Mouse (Mus musculus) midbrain, embryonic 10.5 days (tissue): ENCODE data around the gene Als2cr12. TPM values are rescaled to one million over a fixed set of nuclear protein-coding genes. Genes with fewer than 3 reads are reported as not detected.
"Not testable (repeated sequence)": the region's sequence is repeated elsewhere in the genome, so short reads cannot be mapped to it uniquely, and the experiment has no call there.

ENCODE experiments used
- DNase-seq: peaks from one replicate; pipeline ENCODE4 v3.0.0-alpha.2; 2017; ENCODE audit warnings: low spot score
- H3K27ac ChIP-seq: fragments of 300-500 bp; sonication (generic); replicated peaks from 2 replicates; pipeline ENCODE4 v1.5.1; 2016; ENCODE audit warnings: mild to moderate bottlenecking
- H3K27me3 ChIP-seq: fragments of 300-500 bp; sonication (generic); 2 replicates; pipeline ENCODE4 v1.6.1; 2016; ENCODE audit warnings: low read depth, mild to moderate bottlenecking; ENCODE audit not compliant: poor library complexity, severe bottlenecking
- H3K36me3 ChIP-seq: fragments of 300-500 bp; sonication (generic); 2 replicates; pipeline ENCODE4 v1.6.1; 2016; ENCODE audit warnings: mild to moderate bottlenecking, moderate library complexity
- H3K4me1 ChIP-seq: fragments of 300-500 bp; sonication (generic); 2 replicates; pipeline ENCODE4 v1.6.1; 2016
- H3K4me3 ChIP-seq: fragments of 300-500 bp; sonication (generic); 2 replicates; pipeline ENCODE4 v1.5.1; 2016; ENCODE audit warnings: mild to moderate bottlenecking, moderate library complexity
- H3K9me3 ChIP-seq: fragments of 300-500 bp; sonication (generic); replicated peaks from 2 replicates; pipeline ENCODE4 v1.6.1; 2016; ENCODE audit warnings: mild to moderate bottlenecking
- WGBS: fragments of 180-500 bp; shearing (Covaris S2); methylation state at CpG from one replicate; pipeline ENCODE4 v1.1.7; 2016; 5-methylcytosine and 5-hydroxymethylcytosine counted together
- polyA plus RNA-seq: library from polyadenylated mRNA; unstranded; fragments of >200 nt; fragmentation: Nextera tagmentation; extraction: Ambion mirVana; gene quantifications from 2 replicates; pipeline ENCODE4 v1.2.1, GENCODE M21; 2016

Als2cr12 gene
- polyA plus RNA-seq, 1 experiment from 2014 or later = not detected

GRCm38 (mm10) chr1:58610611-58611010 lies 85.2 kb downstream of the Als2cr12 start:
- Histone ChIP-seq H3K27me3 (no peaks in the 10 kb centered on the region), H3K4me3 (no peak overlapping the region), H3K9me3 (peaks cover 13% of the 10 kb centered on the region), H3K36me3 (no peaks in the 10 kb centered on the region), H3K4me1 (no peaks in the 10 kb centered on the region), H3K27ac (no peak overlapping the region)
- DNase-seq = no peak
- 53% methylated on average over 1 of the region's 1 CpGs for WGBS

DNA sequence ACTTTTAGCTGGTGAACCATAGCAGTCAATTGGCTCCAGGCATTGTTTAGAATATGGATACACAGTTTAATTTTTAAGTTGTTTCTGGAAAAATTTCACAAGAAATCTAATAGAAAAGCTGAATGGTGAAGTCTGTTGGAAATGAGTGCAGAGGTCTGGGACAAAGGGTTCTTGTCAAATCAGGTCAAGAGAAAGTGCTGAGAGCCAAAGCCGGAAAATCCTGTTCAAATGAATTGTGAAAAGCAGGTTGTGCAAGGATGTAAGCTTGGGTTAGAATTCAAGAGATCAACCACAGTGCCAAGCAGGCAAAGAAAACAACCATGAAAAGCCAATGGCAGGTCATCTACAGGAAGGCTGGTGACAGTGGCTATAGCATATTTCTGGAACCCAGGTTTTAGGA lies 85.6 kb downstream of the Als2cr12 start:
- Histone ChIP-seq H3K4me3 (no peak overlapping the region), H3K4me1 (no peaks in the 10 kb centered on the region), H3K9me3 (peaks cover 13% of the 10 kb centered on the region), H3K36me3 (no peaks in the 10 kb centered on the region), H3K27ac (no peak overlapping the region), H3K27me3 (no peaks in the 10 kb centered on the region)
- WGBS = 86% methylated on average over 1 of the region's 1 CpGs
- no peak for DNase-seq

DNA sequence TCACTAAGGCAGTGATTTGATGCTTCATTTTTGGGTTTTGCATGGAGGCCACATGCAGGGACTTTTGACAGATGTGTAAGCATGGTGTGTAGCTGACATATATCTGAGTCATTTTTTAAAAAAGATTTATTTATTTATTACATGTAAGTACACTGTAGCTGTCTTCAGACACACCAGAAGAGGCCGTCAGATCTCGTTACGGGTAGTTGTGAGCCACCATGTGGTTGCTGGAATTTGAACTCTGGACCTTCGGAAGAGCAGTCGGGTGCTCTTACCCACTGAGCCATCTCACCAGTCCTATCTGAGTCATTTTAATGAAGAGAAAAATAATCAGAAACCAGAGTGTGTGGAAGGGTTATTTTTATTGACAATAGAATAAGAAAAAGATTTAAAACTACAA lies 86.2 kb downstream of the Als2cr12 start:
- not testable (repeated sequence) for H3K27ac ChIP-seq, H3K4me3 ChIP-seq, H3K4me1 ChIP-seq, DNase-seq, H3K36me3 ChIP-seq, H3K27me3 ChIP-seq
- H3K9me3 ChIP-seq = peaks cover 13% of the 10 kb centered on the region
- WGBS = 92% methylated on average over 5 of the region's 5 CpGs

DNA sequence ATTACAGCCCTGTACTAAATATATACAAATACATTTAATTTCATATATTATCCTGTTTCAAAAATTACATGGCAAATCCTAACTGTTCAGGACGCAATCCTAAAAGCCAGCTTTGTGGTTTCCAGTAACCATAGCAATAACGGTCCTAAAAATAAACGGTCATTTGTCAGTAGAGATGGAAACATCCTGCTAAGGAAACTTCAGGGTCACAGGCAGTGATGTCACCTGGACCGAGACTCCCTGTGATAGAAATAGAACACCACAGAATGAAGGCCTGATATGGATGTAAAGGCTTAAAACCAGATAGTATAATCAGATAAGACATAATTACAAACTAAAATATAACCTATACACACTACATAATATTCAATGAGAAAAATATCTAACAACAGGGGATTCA lies 92.1 kb downstream of the Als2cr12 start:
- H3K27me3 ChIP-seq = no peaks in the 10 kb centered on the region
- no peak overlapping the region for H3K27ac ChIP-seq
- no peak for DNase-seq
- H3K4me3 ChIP-seq = no peak overlapping the region
- H3K4me1 ChIP-seq = no peaks in the 10 kb centered on the region
- no peaks in the 10 kb centered on the region for H3K36me3 ChIP-seq
- 84% methylated on average over 4 of the region's 4 CpGs for WGBS
- H3K9me3 ChIP-seq = peaks cover 12% of the 10 kb centered on the region

DNA sequence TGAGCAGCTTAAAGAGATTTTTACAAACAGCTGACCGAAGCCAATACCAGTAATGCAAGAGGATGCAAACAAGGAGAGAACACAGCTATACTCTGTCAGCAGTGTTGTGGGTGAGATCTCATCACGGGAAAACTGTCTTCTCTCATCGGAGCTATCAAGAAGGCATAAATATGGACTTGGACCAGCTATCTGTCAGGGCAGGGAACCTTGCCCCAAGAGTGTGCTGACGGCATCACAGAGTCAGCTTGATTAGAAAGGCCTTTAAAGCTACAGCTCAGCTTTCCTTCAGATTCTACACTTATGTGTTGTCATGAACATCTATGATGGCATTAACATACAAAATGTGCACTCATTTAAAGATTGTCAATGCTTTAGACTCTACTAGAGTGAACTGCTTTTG lies 93.1 kb downstream of the Als2cr12 start:
- no peaks in the 10 kb centered on the region for H3K27me3 ChIP-seq
- no peak overlapping the region for H3K27ac ChIP-seq
- 89% methylated on average over 4 of the region's 4 CpGs for WGBS
- H3K9me3 ChIP-seq = 0 out of 2 replicates have a peak, but pooled peaks cover 6% of the 10 kb centered on the region
- no peaks in the 10 kb centered on the region for H3K36me3 ChIP-seq
- DNase-seq = no peak
- no peak overlapping the region for H3K4me3 ChIP-seq
- no peaks in the 10 kb centered on the region for H3K4me1 ChIP-seq

Other genes with a start within 250 kb of the Als2cr12 start
- gene Orc2, start 190.9 kb downstream of the Als2cr12 start, polyA plus RNA-seq = 41.9 and 50.9 TPM in 2 replicates
- 5.2 and 7.7 TPM in 2 replicates for gene Fam126b, start 109.7 kb downstream of the Als2cr12 start, polyA plus RNA-seq
- 144 and 148 TPM in 2 replicates for gene Ndufb3, start 109.6 kb downstream of the Als2cr12 start, polyA plus RNA-seq
- 24.5 and 28.7 TPM in 2 replicates for gene Cflar, start 15.5 kb upstream of the Als2cr12 start, polyA plus RNA-seq
- 10.0 TPM in 2 replicates for gene Casp8, start 99.4 kb upstream of the Als2cr12 start, polyA plus RNA-seq